Mouse (Mus musculus) midbrain, postnatal 0 days (tissue): ENCODE results near the gene Gm3417. TPM values are rescaled to one million over a fixed set of nuclear protein-coding genes. Genes with fewer than 3 reads are reported as not detected.

Experiments used
- ATAC-seq: fragments of 200-750 bp; cut with Nextera tagmentation; 2 replicates; pipeline ENCODE4 v1.8.0; 2017; ENCODE audit warnings: moderate number of reproducible peaks, mild to moderate bottlenecking, moderate TSS enrichment, moderate library complexity; ENCODE audit not compliant: low FRiP score
- DNase-seq: peaks from one replicate; pipeline ENCODE4 v3.0.0-alpha.2; 2015; ENCODE audit warnings: low spot score
- H3K27ac ChIP-seq: fragments of 300-500 bp; sonication (generic); 2 replicates; pipeline ENCODE4 v1.5.1; 2014; ENCODE audit warnings: low read depth, mild to moderate bottlenecking, low read length, mixed read lengths
- H3K27me3 ChIP-seq: fragments of 300-500 bp; sonication (generic); 2 replicates; pipeline ENCODE4 v1.6.1; 2014; ENCODE audit warnings: low read length, control low read depth, mixed read lengths; ENCODE audit not compliant: insufficient read depth
- H3K36me3 ChIP-seq: fragments of 300-500 bp; sonication (generic); 2 replicates; pipeline ENCODE4 v1.6.1; 2014; ENCODE audit warnings: low read length, control low read depth, mixed read lengths; ENCODE audit not compliant: insufficient read depth
- H3K4me1 ChIP-seq: fragments of 300-500 bp; sonication (generic); 2 replicates; pipeline ENCODE4 v1.6.1; 2014; ENCODE audit warnings: mild to moderate bottlenecking, control low read depth, antibody characterized with exemption, low read length, mixed read lengths; ENCODE audit not compliant: insufficient read depth
- H3K4me2 ChIP-seq: fragments of 300-500 bp; sonication (generic); 2 replicates; pipeline ENCODE4 v1.6.1; 2014; ENCODE audit warnings: low read depth, mild to moderate bottlenecking, low read length, mixed read lengths; ENCODE audit not compliant: poor library complexity, severe bottlenecking
- H3K4me3 ChIP-seq: fragments of 300-500 bp; sonication (generic); 2 replicates; pipeline ENCODE4 v1.5.1; 2014; ENCODE audit warnings: low read depth, mild to moderate bottlenecking, low read length, moderate library complexity
- H3K9ac ChIP-seq: fragments of 300-500 bp; sonication (generic); replicated peaks from 2 replicates; pipeline ENCODE4 v1.6.1; 2014; ENCODE audit warnings: mild to moderate bottlenecking, low read length, moderate library complexity, mixed read lengths; ENCODE audit not compliant: poor library complexity, severe bottlenecking
- H3K9me3 ChIP-seq: fragments of 300-500 bp; sonication (generic); 2 replicates; pipeline ENCODE4 v1.6.1; 2016; ENCODE audit warnings: low read length, control low read depth
- CTCF ChIP-seq: IDR thresholded peaks from 2 replicates; pipeline ENCODE4 v1.5.1; 2016; ENCODE audit warnings: antibody characterized with exemption, mild to moderate bottlenecking
- WGBS: fragments of 180-500 bp; shearing (Covaris S2); extraction: QIAGEN DNeasy Blood & Tissue Kit; methylation state at CpG from one replicate; pipeline ENCODE4 v1.1.7; 2014; 5-methylcytosine and 5-hydroxymethylcytosine counted together
- polyA plus RNA-seq: library from polyadenylated mRNA; unstranded; fragments of >200 nt; fragmentation: Nextera tagmentation; extraction: Ambion mirVana; gene quantifications from 2 replicates; pipeline ENCODE4 v1.2.1, GENCODE M21; 2015
- total RNA-seq: library from RNA; depleted of rRNA; stranded (reverse); fragments of >200 nt; gene quantifications from 2 replicates; pipeline ENCODE4 v1.2.3, GENCODE M21; 2014; rRNA removed

Gm3417 gene
- total and polyA plus RNA-seq, 2 experiments from 2014 or later = 0.86 TPM; not detected in 1

- 86% methylated on average over 7 of the region's 7 CpGs for WGBS
Measured at GRCm38 (mm10) chr17:14930697-14931096, 47.9 kb downstream of the Gm3417 start.

GRCm38 (mm10) chr17:14928631-14929030 lies 50.0 kb downstream of the Gm3417 start:
- Histone ChIP-seq H3K9ac (no peak overlapping the region), H3K27ac (no peak overlapping the region), H3K4me3 (no peak overlapping the region), H3K9me3 (no peaks in the 10 kb centered on the region), H3K27me3 (no peaks in the 10 kb centered on the region), H3K36me3 (no peaks in the 10 kb centered on the region), H3K4me2 (no peak overlapping the region), H3K4me1 (no peaks in the 10 kb centered on the region)
- no peak for TF ChIP-seq CTCF
- ATAC-seq (no peak), DNase-seq (no peak)
- 69% methylated on average over 5 of the region's 5 CpGs for WGBS

More at GRCm38 (mm10) chr17:14930697-14931096, 47.9 kb downstream of the Gm3417 start:
- Histone ChIP-seq H3K27ac (no peak overlapping the region), H3K4me3 (no peak overlapping the region), H3K4me2 (no peak overlapping the region), H3K9me3 (no peaks in the 10 kb centered on the region), H3K36me3 (no peaks in the 10 kb centered on the region), H3K4me1 (no peaks in the 10 kb centered on the region), H3K27me3 (no peaks in the 10 kb centered on the region), H3K9ac (no peak overlapping the region)
- DNase-seq (no peak), ATAC-seq (no peak)
- no peak for TF ChIP-seq CTCF

- H3K4me1 ChIP-seq = no peaks in the 10 kb centered on the region
- no peak for DNase-seq
- no peak overlapping the region for H3K4me2 ChIP-seq
- H3K9me3 ChIP-seq = no peaks in the 10 kb centered on the region
- no peak overlapping the region for H3K9ac ChIP-seq
- no peak for ATAC-seq
- 78% methylated on average over 8 of the region's 8 CpGs for WGBS
- no peak overlapping the region for H3K4me3 ChIP-seq
- H3K27ac ChIP-seq = no peak overlapping the region
- H3K27me3 ChIP-seq = no peaks in the 10 kb centered on the region
- TF ChIP-seq CTCF = no peak
- no peaks in the 10 kb centered on the region for H3K36me3 ChIP-seq
Measured at GRCm38 (mm10) chr17:14927644-14928218, 50.9 kb downstream of the Gm3417 start.

- H3K4me1 ChIP-seq = no peaks in the 10 kb centered on the region
- no peak for ATAC-seq
Measured at GRCm38 (mm10) chr17:14921582-14921981, 57.0 kb downstream of the Gm3417 start.

GRCm38 (mm10) chr17:14917866-14918265 lies 60.7 kb downstream of the Gm3417 start:
- H3K4me2 ChIP-seq = no peak overlapping the region
- no peak overlapping the region for H3K4me3 ChIP-seq
- WGBS = 86% methylated on average over 8 of the region's 8 CpGs
- TF ChIP-seq CTCF = no peak
- DNase-seq (no peak), ATAC-seq (no peak)
- H3K4me1 ChIP-seq = no peaks in the 10 kb centered on the region
- H3K9me3 ChIP-seq = no peaks in the 10 kb centered on the region
- H3K9ac ChIP-seq = no peak overlapping the region
- no peak overlapping the region for H3K27ac ChIP-seq
- H3K27me3 ChIP-seq = no peaks in the 10 kb centered on the region
- H3K36me3 ChIP-seq = no peaks in the 10 kb centered on the region

More at GRCm38 (mm10) chr17:14921582-14921981, 57.0 kb downstream of the Gm3417 start:
- Histone ChIP-seq H3K9ac (no peak overlapping the region), H3K4me3 (no peak overlapping the region), H3K9me3 (no peaks in the 10 kb centered on the region), H3K4me2 (no peak overlapping the region), H3K27me3 (no peaks in the 10 kb centered on the region), H3K36me3 (no peaks in the 10 kb centered on the region), H3K27ac (no peak overlapping the region)
- no peak for DNase-seq
- 81% methylated on average over 6 of the region's 6 CpGs for WGBS
- no peak for TF ChIP-seq CTCF

- H3K4me1 ChIP-seq = no peaks in the 10 kb centered on the region
- no peak overlapping the region for H3K4me2 ChIP-seq
- 89% methylated on average over 4 of the region's 4 CpGs for WGBS
- H3K27me3 ChIP-seq = no peaks in the 10 kb centered on the region
- no peaks in the 10 kb centered on the region for H3K36me3 ChIP-seq
- ATAC-seq (no peak), DNase-seq (no peak)
- H3K4me3 ChIP-seq = no peak overlapping the region
- no peak for TF ChIP-seq CTCF
- H3K9ac ChIP-seq = no peak overlapping the region
- no peaks in the 10 kb centered on the region for H3K9me3 ChIP-seq
- no peak overlapping the region for H3K27ac ChIP-seq
Measured at GRCm38 (mm10) chr17:14914401-14914800, 64.2 kb downstream of the Gm3417 start.

Other genes with a start within 250 kb of the Gm3417 start
- gene Wdr27, start 35.6 kb downstream of the Gm3417 start, total RNA-seq = 1.0 and 2.8 TPM in 2 replicates
- 10.0 and 14.6 TPM in 2 replicates for gene Wdr27, start 35.6 kb downstream of the Gm3417 start, polyA plus RNA-seq
- gene 1600012H06Rik, start 35.6 kb downstream of the Gm3417 start, total RNA-seq = 15.3 and 16.5 TPM in 2 replicates
- gene 1600012H06Rik, start 35.6 kb downstream of the Gm3417 start, polyA plus RNA-seq = 20.2 and 21.1 TPM in 2 replicates
- gene Phf10, start 17.5 kb downstream of the Gm3417 start, total RNA-seq = 48.8 and 49.9 TPM in 2 replicates
- gene Phf10, start 17.5 kb downstream of the Gm3417 start, polyA plus RNA-seq = 12.3 and 14.3 TPM in 2 replicates
- gene 9030025P20Rik, start 322 bp downstream of the Gm3417 start, total RNA-seq = 8.7 and 10.6 TPM in 2 replicates
- 7.0 and 7.1 TPM in 2 replicates for gene 9030025P20Rik, start 322 bp downstream of the Gm3417 start, polyA plus RNA-seq
- gene Gm3435, start 31.4 kb upstream of the Gm3417 start, total RNA-seq = 4.0 and 4.8 TPM in 2 replicates
- gene Gm3435, start 31.4 kb upstream of the Gm3417 start, polyA plus RNA-seq = 8.7 and 9.1 TPM in 2 replicates
- 38.4 and 45.2 TPM in 2 replicates for gene Ermard, start 62.4 kb upstream of the Gm3417 start, total RNA-seq
- gene Ermard, start 62.4 kb upstream of the Gm3417 start, polyA plus RNA-seq = 42.9 and 58.9 TPM in 2 replicates
- gene Tcte3, start 62.7 kb upstream of the Gm3417 start, total RNA-seq = not detected in 2 replicates
- not detected in 2 replicates for gene Tcte3, start 62.7 kb upstream of the Gm3417 start, polyA plus RNA-seq
- 0.99 and 5.1 TPM in 2 replicates for gene Gm3448, start 62.7 kb upstream of the Gm3417 start, total RNA-seq
- 0.98 and 3.1 TPM in 2 replicates for gene Gm3448, start 62.7 kb upstream of the Gm3417 start, polyA plus RNA-seq